Mouse (Mus musculus) MEL (cell line): ENCODE data around the gene Gm21988. TPM values are rescaled to one million over a fixed set of nuclear protein-coding genes. Genes with fewer than 3 reads are reported as not detected.

Experiments used
- DNase-seq: peaks from one replicate; pipeline ENCODE4 v3.0.0; 2011; ENCODE audit warnings: low read depth, low spot score
- H3K27ac ChIP-seq: 2 replicates; pipeline ENCODE4 v1.5.1; 2012; ENCODE audit warnings: low read depth, mild to moderate bottlenecking, control low read depth, low read length, moderate library complexity; ENCODE audit not compliant: control insufficient read depth
- H3K27me3 ChIP-seq, 2 experiments: fragments of 150-350 bp in 1 of 2; sonication (generic) in 1 of 2; 2 replicates each; pipeline ENCODE4 v1.6.1; 2012; ENCODE audit warnings: low read length in 2 of 2, mild to moderate bottlenecking in 2 of 2, improper control_type of control experiment in 1 of 2, moderate library complexity in 1 of 2; ENCODE audit not compliant: insufficient read depth in 2 of 2, control insufficient read depth in 1 of 2
- H3K36me3 ChIP-seq, 2 experiments: 2 replicates each; pipeline ENCODE4 v1.6.1; 2012 to 2014; ENCODE audit warnings: low read length in 2 of 2, improper control_type of control experiment in 1 of 2, inconsistent platforms in 1 of 2, mild to moderate bottlenecking in 1 of 2; ENCODE audit not compliant: insufficient read depth in 2 of 2, control insufficient read depth in 1 of 2
- H3K4me1 ChIP-seq, 2 experiments: fragments of 150-350 bp in 1 of 2; sonication (generic) in 1 of 2; 2 replicates each; pipeline ENCODE4 v1.6.1; 2012; ENCODE audit warnings: low read length in 2 of 2, improper control_type of control experiment in 1 of 2, mild to moderate bottlenecking in 1 of 2; ENCODE audit not compliant: insufficient read depth in 2 of 2, control insufficient read depth in 1 of 2
- H3K4me3 ChIP-seq, 2 experiments: fragments of 150-350 bp in 1 of 2; sonication (generic) in 1 of 2; 2 replicates each; pipeline ENCODE4 v1.5.1; 2012; ENCODE audit warnings: low read depth in 2 of 2, low read length in 2 of 2, mild to moderate bottlenecking in 2 of 2, moderate library complexity in 2 of 2, control low read depth in 1 of 2, improper control_type of control experiment in 1 of 2; ENCODE audit not compliant: control insufficient read depth in 1 of 2, insufficient read depth in 1 of 2
- H3K79me2 ChIP-seq: 2 replicates; pipeline ENCODE4 v1.6.1; 2012; ENCODE audit warnings: mild to moderate bottlenecking, low read length, moderate library complexity; ENCODE audit not compliant: control insufficient read depth, poor library complexity, insufficient read depth
- H3K9ac ChIP-seq: 2 replicates; pipeline ENCODE4 v1.6.1; 2012; ENCODE audit warnings: low read depth, mild to moderate bottlenecking, control low read depth, low read length, moderate library complexity; ENCODE audit not compliant: control insufficient read depth, poor library complexity, severe bottlenecking
- H3K9me3 ChIP-seq: fragments of 150-350 bp; sonication (generic); replicated peaks from 2 replicates; pipeline ENCODE4 v1.6.1; 2012; ENCODE audit warnings: mild to moderate bottlenecking, low read length, improper control_type of control experiment, moderate library complexity; ENCODE audit not compliant: insufficient read depth
- BHLHE40 ChIP-seq: IDR thresholded peaks from 2 replicates; pipeline ENCODE4 v1.6.1; 2012; ENCODE audit warnings: low read depth, mild to moderate bottlenecking, inconsistent platforms, low read length, improper control_type of control experiment, borderline replicate concordance
- CHD1 ChIP-seq: IDR thresholded peaks from 2 replicates; pipeline ENCODE4 v1.6.1; 2012; ENCODE audit warnings: low read depth, mild to moderate bottlenecking, inconsistent platforms, low read length, improper control_type of control experiment
- E2F4 ChIP-seq: IDR thresholded peaks from 2 replicates; pipeline ENCODE4 v1.6.1; 2011; ENCODE audit warnings: low read depth, low read length, improper control_type of control experiment, borderline replicate concordance
- ELF1 ChIP-seq: IDR thresholded peaks from 2 replicates; pipeline ENCODE4 v1.6.1; 2014; ENCODE audit warnings: low read depth, mild to moderate bottlenecking, inconsistent platforms, low read length, improper control_type of control experiment, moderate library complexity
- JUND ChIP-seq: IDR thresholded peaks from 2 replicates; pipeline ENCODE4 v1.6.1; 2011; ENCODE audit warnings: low read depth, mild to moderate bottlenecking, improper control_type of control experiment, low read length
- KAT2A ChIP-seq: conservative IDR thresholded peaks from 2 replicates; pipeline ENCODE4 v1.6.1; 2012; ENCODE audit warnings: low read depth, low read length, improper control_type of control experiment, inconsistent platforms
- MAFK ChIP-seq: IDR thresholded peaks from 2 replicates; pipeline ENCODE4 v1.6.1; 2011; ENCODE audit warnings: low read depth, mild to moderate bottlenecking, low read length, improper control_type of control experiment, borderline replicate concordance
- MAX ChIP-seq: IDR thresholded peaks from 2 replicates; pipeline ENCODE4 v1.6.1; 2011; ENCODE audit warnings: low read length, improper control_type of control experiment
- MAZ ChIP-seq: IDR thresholded peaks from 2 replicates; pipeline ENCODE4 v1.6.1; 2012; ENCODE audit warnings: low read depth, mild to moderate bottlenecking, inconsistent platforms, low read length, improper control_type of control experiment
- MEF2A ChIP-seq: IDR thresholded peaks from 2 replicates; pipeline ENCODE4 v1.6.1; 2014; ENCODE audit warnings: low read depth, mild to moderate bottlenecking, inconsistent platforms, low read length, improper control_type of control experiment; ENCODE audit not compliant: poor library complexity, insufficient replicate concordance, severe bottlenecking; ENCODE audit errors: extremely low read depth
- MXI1 ChIP-seq: IDR thresholded peaks from 2 replicates; pipeline ENCODE4 v1.6.1; 2011; ENCODE audit warnings: mild to moderate bottlenecking, low read depth, low read length, improper control_type of control experiment
- MYB ChIP-seq: IDR thresholded peaks from 2 replicates; pipeline ENCODE4 v1.6.1; 2011; ENCODE audit warnings: mild to moderate bottlenecking, low read depth, low read length, improper control_type of control experiment
- MYC ChIP-seq: IDR thresholded peaks from 2 replicates; pipeline ENCODE4 v1.6.1; 2011; ENCODE audit warnings: low read depth, mild to moderate bottlenecking, low read length, improper control_type of control experiment, moderate library complexity
- NRF1 ChIP-seq: IDR thresholded peaks from 2 replicates; pipeline ENCODE4 v1.6.1; 2014; ENCODE audit warnings: low read depth, mild to moderate bottlenecking, inconsistent platforms, low read length, improper control_type of control experiment, moderate library complexity; ENCODE audit not compliant: poor library complexity, insufficient read depth, severe bottlenecking
- POLR2AphosphoS2 ChIP-seq: IDR thresholded peaks from 2 replicates; pipeline ENCODE4 v1.6.1; 2011; ENCODE audit warnings: low read length, improper control_type of control experiment
- POLR2AphosphoS5 ChIP-seq: IDR thresholded peaks from 2 replicates; pipeline ENCODE4 v1.6.1; 2012; ENCODE audit warnings: low read depth, borderline replicate concordance, mild to moderate bottlenecking, inconsistent platforms, low read length, moderate library complexity, mixed read lengths
- RAD21 ChIP-seq: IDR thresholded peaks from 2 replicates; pipeline ENCODE4 v1.6.1; 2011; ENCODE audit warnings: mild to moderate bottlenecking, low read depth, low read length, improper control_type of control experiment
- RCOR1 ChIP-seq: IDR thresholded peaks from 2 replicates; pipeline ENCODE4 v1.6.1; 2012; ENCODE audit warnings: low read depth, mild to moderate bottlenecking, inconsistent platforms, low read length, improper control_type of control experiment
- SIN3A ChIP-seq: IDR thresholded peaks from 2 replicates; pipeline ENCODE4 v1.6.1; 2012; ENCODE audit warnings: low read length, improper control_type of control experiment, inconsistent platforms
- TCF12 ChIP-seq: IDR thresholded peaks from 2 replicates; pipeline ENCODE4 v1.6.1; 2014; ENCODE audit warnings: low read depth, mild to moderate bottlenecking, inconsistent platforms, low read length, improper control_type of control experiment, moderate library complexity
- UBTF ChIP-seq: IDR thresholded peaks from 2 replicates; pipeline ENCODE4 v1.6.1; 2012; ENCODE audit warnings: low read depth, mild to moderate bottlenecking, inconsistent platforms, low read length, improper control_type of control experiment, moderate library complexity, borderline replicate concordance; ENCODE audit not compliant: insufficient read depth
- USF1 ChIP-seq: IDR thresholded peaks from 2 replicates; pipeline ENCODE4 v1.6.1; 2014; ENCODE audit warnings: low read depth, mild to moderate bottlenecking, inconsistent platforms, low read length, improper control_type of control experiment, moderate library complexity
- ZKSCAN1 ChIP-seq: IDR thresholded peaks from 2 replicates; pipeline ENCODE4 v1.6.1; 2012; ENCODE audit warnings: low read depth, mild to moderate bottlenecking, inconsistent platforms, low read length, improper control_type of control experiment, moderate library complexity
- ZNF384 ChIP-seq: IDR thresholded peaks from 2 replicates; pipeline ENCODE4 v1.6.1; 2012; ENCODE audit warnings: low read depth, mild to moderate bottlenecking, inconsistent platforms, low read length, improper control_type of control experiment
- polyA plus RNA-seq, 2 experiments: library from polyadenylated mRNA; stranded (reverse) in 1 of 2; unstranded in 1 of 2; fragments of >175 nt in 1 of 2; fragments of >200 nt in 1 of 2; gene quantifications; 2 replicates each; pipeline versions ENCODE4 v1.2.1 to v1.2.4; 2012; ENCODE audit warnings: low replicate concordance in 2 of 2, low read depth in 1 of 2; ENCODE audit not compliant: insufficient read length in 2 of 2, insufficient read depth in 1 of 2, missing spikeins in 1 of 2
- total RNA-seq: library from RNA; depleted of rRNA; stranded (reverse); fragments of 300-350 nt; gene quantifications from 2 replicates; pipeline ENCODE4 v1.2.3, GENCODE M21; 2012

Gene Gm21988
- total and polyA plus RNA-seq, 3 experiments, result 3.7 to 4.1 TPM; not detected in 1

DNA sequence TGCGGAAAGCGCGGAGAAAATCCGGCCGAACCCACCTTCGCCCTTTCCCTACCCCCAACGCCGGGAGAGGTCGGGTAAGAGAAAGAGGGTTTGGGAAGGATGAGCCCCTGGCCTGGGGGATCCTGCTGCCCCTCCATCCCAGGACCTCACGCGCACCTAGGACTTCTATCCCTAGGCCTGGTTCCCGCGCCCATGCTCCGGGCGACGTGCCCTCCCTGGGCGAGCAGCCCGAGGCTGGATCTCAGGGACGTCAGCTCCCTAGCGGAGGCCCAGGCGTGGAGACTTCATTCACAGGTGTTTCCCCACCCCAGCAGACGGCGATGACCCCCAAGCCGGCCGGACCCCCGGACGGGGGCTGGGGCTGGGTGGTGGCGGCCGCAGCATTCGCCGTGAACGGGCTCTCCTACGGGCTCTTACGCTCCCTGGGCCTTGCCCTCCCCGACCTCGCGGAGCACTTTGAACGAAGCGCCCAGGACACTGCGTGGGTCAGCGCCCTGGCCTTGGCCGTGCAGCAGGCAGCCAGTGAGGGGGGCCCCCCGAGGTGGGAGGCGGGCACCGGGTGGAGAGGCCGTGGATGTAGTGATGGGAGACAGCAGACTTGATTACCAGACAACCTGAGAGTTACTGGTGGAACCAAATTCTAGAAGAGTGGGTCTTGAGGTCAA, 25.3 kb downstream of the Gm21988 start:
- TF ChIP-seq MXI1 (no peak), RAD21 (no peak), ZKSCAN1 (no peak), MEF2A (no peak), TCF12 (no peak), SIN3A (no peak)
- Histone ChIP-seq H3K27me3 (no peaks in the 10 kb centered on the region), H3K4me3 (no peak overlapping the region), H3K4me1 (peaks cover 0 to 5% of the 10 kb centered on the region in 2 experiments; a peak in 1 of 4 replicates), H3K9me3 (no peaks in the 10 kb centered on the region), H3K27ac (no peak overlapping the region), H3K36me3 (no peaks in the 10 kb centered on the region; a peak in 1 of 4 replicates), H3K9ac (no peak overlapping the region), H3K79me2 (no peaks in the 10 kb centered on the region)
- DNase-seq, result no peak

- H3K4me3 ChIP-seq, result no peak overlapping the region
- H3K27ac ChIP-seq, result no peak overlapping the region
These were observed 25.9 kb downstream of the Gm21988 start for GRCm38 (mm10) chr11:70213736-70214135.

DNA sequence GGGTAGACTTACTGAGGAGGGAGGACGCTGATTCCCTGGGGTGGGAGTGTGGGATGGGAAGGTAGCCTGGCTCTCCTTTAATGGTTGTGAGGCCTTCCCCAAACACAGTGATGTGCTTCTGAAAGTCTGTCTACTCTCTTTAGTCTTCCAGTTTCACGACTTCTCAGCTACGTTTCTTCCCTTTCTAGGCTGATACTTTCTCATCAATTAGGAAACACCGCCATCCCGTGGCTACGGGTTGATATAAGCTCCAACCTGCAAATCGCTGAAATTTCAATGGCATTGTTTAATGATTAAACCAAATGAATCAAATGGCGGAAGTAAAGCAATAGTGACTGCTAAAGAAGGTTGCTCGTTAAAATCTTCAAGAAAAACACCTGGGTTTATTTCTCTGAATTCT, 26.7 kb downstream of the Gm21988 start:
- no peaks in the 10 kb centered on the region for H3K9me3 ChIP-seq
- no peak overlapping the region for H3K4me3 ChIP-seq
- no peak overlapping the region for H3K27ac ChIP-seq
- H3K4me1 ChIP-seq, result peaks cover 0 to 5% of the 10 kb centered on the region in 2 experiments; a peak in 1 of 4 replicates
- peak overlapping the region; percentile 30 for H3K9ac ChIP-seq
- H3K79me2 ChIP-seq, result no peaks in the 10 kb centered on the region
- no peaks in the 10 kb centered on the region for H3K36me3 ChIP-seq
- no peaks in the 10 kb centered on the region for H3K27me3 ChIP-seq
- DNase-seq, result peak; percentile 89
- TF ChIP-seq KAT2A (no peak), NRF1 (no peak), E2F4 (no peak), JUND (no peak), UBTF (no peak), MAFK (no peak), ELF1 (peak; percentile 69; the same call in 1 of the 2 replicates), RCOR1 (no peak), ZNF384 (0 out of 2 replicates have a peak, but pooled peaks have one; percentile 8), MXI1 (no peak), POLR2AphosphoS5 (no peak), ZKSCAN1 (no peak), RAD21 (peak; percentile 96), MYB (no peak), MAZ (no peak), MAX (no peak), MYC (no peak), USF1 (no peak), BHLHE40 (no peak), CHD1 (no peak)

More at GRCm38 (mm10) chr11:70213736-70214135, 25.9 kb downstream of the Gm21988 start:
- Histone ChIP-seq H3K79me2 (no peaks in the 10 kb centered on the region), H3K9me3 (no peaks in the 10 kb centered on the region), H3K36me3 (no peaks in the 10 kb centered on the region), H3K9ac (no peak overlapping the region), H3K27me3 (no peaks in the 10 kb centered on the region), H3K4me1 (peaks cover 0 to 5% of the 10 kb centered on the region in 2 experiments; a peak in 1 of 4 replicates)
- no peak for DNase-seq
- no peak for TF ChIP-seq MYB
- 0 out of 2 replicates have a peak, but pooled peaks have one; percentile 16 for TF ChIP-seq POLR2AphosphoS2
